Mouse (Mus musculus) brain, adult 2 months (tissue): ENCODE data around the gene Mag.

ENCODE experiments used
- DNase-seq: peaks from one replicate; pipeline ENCODE4 v3.0.0; 2011; ENCODE audit warnings: low read depth, low spot score

Gene Mag

DNA sequence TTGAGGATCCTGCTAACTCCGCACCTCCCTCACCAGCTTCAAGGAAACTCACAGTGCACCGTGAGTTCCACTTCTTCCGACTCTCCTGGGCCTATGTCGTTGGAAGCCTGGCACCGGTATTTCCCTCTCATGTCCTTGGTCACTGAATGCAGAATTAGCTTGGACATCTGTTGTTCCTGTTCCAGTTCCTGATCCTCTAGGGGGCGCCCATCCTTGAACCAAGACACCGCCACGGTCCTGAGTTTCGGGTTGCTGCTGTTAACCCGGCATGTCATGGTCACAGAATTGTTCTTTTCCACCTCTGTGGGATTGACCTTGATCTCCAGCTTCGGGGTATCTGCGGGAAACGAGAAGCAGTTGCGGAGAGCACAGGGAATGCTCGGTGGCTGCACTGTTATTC, 41.6 kb downstream of the Mag start:
- peak; percentile 82 for DNase-seq

- DNase-seq, result no peak
Observed at GRCm38 (mm10) chr7:30863386-30863785, 51.3 kb downstream of the Mag start.

DNA sequence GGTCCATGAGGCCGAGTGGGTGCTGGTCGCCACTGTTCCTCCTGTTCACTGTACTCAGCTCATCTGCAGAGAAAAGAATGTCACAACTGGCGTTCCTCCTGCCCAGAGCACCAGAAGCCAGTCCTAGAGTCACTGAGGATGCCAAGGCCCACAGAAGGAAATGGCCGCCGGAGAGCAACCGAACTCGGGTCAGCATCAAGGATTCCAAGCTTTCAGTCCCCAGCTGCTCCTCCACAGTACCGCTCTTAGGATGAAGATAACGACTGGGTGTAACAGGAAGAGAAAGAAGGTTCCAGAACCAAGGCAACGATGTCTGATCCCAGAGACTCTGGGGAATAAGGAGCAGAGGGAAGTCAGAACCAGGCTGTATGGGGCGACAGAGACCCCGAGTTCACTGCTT, 53.2 kb downstream of the Mag start, which contains the start of gene Ffar1:
TSS of gene Ffar1 (minus strand) at position 101 of the 400 bp plus-strand sequence.
- no peak for DNase-seq

DNA sequence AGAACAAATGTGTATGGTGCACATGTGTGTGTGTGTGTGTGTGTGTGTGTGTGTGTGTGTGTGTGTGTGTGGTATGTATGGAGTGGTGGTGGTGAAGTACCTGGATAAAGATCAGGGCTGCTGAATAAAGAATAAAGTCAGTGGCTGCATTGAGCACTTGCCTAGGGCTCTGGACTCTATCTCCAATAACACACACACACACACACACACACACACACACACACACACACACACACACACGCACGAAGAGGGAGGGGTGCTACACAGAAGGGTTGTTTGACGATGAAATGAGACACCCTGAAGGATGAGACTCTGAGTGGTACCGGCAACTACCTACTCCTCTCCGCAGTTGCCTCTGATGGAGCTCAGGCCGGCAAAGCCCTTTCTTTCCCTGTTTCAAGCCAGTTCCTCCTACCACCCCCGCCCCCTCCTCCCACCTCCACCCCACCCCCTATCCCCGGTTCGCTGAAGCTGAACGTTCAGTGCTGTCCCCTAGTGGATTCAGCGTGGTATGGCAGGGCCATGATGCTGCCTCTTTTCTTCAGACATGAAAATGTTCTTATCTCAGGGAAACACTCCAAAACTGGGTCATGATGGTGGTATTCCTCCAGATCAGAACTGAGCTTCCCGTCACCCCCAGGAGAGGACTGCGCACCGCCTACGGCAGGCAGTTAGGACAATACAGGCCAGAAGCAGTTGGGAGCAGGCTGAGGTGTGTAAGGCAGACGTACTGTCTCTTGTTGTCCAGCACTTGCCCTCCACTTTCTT, 54.9 kb downstream of the Mag start:
- DNase-seq, result peak; percentile 77

DNA sequence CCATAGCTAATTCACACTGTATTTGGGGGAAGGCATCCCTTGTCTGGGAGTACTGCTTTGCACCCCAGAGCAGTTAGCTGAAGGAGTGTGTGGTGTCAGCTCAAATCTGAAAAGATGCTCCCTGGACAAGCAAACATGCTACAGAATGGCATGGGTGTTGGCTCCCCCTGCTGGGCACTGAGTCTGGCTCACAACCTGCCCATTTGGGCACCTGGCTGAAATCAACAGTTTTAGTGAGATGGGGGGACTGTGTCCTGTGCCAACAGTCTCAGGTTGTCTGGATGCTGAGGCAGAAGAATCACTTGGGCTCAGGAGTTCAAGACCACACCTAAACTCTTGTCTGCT, 55.4 kb downstream of the Mag start:
- DNase-seq, result peak; percentile 85

DNA sequence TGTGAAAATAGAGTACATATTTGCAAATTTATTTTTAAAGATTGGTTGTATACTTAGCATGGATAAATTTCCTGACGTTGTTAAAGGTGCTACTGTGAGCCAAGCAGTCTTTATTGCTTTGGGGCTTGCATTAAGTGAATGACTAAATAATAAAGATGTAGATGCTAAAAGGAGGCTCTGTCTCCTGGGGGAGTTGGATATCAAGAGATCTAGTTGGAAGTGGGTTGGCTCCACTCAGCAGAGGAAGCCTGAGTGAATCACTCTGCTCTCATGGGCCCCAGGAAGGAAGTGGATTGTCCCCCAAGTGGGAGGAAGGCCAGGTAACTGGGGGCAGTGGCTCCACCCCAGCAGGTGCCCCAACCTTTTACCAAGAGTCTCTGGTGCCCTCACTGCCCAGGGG, 56.9 kb downstream of the Mag start:
- DNase-seq, result peak; percentile 4

- no peak for DNase-seq
Observed at GRCm38 (mm10) chr7:30856078-30856477, 58.6 kb downstream of the Mag start, which contains the start of gene Ffar3. Ffar3 (minus strand) TSS chr7:30856178.

DNA sequence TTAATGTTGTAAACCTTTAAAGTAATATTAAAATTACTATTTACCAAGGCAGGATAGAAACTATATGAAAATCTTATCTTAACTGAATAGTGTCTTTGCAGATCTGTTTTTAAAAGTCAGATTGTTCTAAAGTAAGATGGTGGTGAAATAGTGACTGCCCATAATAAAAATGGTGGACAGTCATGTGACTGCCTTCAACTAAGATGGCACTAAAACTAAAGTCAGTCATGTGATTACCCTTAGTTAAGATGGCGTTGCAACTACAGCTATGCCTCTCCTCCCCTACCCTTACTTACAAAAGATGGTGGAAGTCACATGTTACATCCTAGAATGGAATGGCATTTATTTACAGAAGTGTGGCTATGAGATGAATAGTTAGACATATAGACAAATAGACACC, 63.3 kb downstream of the Mag start:
- DNase-seq, result no peak
